Mouse (Mus musculus) R1 (cell line): ENCODE measurements around the gene Crocc2.

Experiments used
- DNase-seq: peaks from one replicate; pipeline ENCODE4 v3.0.0-alpha.2; 2018; ENCODE audit warnings: low read depth, low spot score

The Crocc2 gene

DNA sequence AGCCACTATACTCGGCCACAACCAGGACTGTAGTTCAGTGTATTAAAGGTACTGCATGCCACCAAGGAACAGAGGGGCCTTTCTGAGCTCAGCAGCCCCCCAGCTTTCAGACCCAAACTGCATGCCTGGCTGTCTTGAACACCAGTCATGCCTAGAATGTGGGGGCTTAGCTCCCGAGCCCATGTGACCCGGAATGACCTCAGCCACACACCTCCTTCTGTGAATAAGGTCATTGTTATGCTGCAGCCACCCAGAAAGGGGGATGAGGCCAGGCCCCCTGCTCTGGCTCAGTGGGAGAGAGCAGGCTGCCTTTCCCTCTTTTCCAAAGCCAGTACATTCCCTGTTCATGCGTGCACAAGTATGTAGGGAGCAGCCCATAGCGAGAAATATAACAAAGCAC is 46.1 kb downstream of the Crocc2 start:
- peak; percentile 71 for DNase-seq

DNA sequence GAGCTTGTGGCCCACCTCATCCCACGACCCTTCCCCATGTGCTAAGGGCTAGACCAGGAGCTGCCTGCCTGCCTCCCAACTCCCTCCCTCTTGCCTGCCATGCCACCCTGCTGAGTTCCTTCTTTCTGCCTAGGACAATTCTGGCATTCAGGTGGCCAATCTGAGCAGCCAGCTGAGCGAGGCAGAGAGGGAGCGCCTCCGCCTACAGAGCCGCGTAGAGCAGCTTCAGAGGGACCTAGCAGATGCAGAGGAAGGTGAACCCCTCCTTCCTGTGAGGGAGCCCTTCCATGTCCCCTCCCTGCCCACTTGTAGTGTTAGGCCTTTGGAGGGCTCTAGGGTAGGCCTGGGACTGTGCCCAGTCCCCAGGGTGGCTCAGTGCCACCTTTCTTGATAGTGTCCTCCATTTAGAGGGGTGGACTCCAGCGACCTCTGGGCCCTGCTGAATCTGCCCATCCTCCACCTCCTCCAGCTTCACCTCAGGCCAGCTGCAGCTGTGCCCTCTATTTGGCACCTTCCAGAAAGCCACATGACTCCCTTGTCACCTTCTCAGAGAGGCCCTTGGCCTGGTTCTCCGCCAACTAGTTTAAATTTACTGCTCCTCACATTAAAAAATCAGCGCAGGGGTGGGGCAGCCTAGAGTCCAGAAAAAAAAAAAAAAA is 48.4 kb downstream of the Crocc2 start:
- DNase-seq: no peak

DNA sequence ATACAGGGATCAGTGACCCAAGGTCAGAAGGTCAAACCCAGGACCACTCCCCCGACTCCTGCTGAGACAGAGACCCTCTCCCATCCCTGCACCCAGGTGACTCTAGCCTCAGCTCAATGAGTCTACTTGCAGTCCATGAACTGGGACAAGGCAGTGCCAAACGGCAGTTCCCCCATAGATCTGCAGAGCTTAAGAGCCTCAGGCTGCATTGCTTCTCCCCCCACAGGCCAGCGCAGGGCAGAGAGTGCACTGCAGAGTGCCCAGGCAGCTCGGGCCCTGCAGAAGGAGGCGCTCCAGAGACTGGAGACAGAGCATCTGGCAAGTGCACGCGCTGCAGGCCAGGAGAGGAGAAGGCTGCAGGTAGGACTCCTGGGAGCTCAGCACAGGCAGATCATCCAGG is 49.0 kb downstream of the Crocc2 start:
- DNase-seq: no peak

DNA sequence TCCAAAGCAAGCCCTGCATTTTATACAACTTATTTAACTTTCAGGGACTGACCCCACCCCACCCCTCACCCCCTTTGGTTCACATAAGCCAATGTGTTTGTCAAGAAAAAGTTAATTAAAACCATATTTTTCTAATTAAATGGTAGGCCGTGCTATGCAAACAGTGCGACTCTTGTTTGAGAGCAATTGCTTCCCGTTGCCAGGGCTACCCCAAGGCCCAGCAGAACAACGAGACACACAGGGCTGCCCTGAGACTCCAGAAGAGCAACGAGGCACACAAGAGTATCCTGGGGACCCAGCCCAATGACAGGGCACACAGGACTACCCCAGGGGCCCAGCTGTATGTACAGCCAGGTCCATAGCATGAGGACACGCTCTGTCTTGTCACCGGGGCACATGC is 52.3 kb downstream of the Crocc2 start:
- no peak for DNase-seq

DNA sequence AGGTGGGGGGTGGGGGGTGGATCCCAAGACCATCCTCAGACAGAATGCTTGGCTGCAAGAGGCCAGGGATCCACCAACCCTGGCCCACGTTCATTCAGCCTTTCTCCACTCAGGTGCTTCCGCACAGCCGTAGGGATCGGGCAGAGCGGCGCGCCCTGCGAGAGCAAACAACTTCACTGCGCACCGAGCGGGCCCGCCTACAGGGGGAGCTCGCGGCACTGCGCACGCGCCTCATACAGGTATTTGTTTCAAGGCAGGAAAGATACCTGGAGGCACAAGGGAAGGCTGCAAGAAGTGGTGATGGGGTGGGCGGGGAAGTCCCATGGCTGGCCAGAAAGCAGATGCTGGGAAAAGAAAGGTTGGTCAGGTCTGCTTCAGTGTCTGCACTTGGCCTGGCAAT is 55.4 kb downstream of the Crocc2 start:
- peak; percentile 86 for DNase-seq

DNA sequence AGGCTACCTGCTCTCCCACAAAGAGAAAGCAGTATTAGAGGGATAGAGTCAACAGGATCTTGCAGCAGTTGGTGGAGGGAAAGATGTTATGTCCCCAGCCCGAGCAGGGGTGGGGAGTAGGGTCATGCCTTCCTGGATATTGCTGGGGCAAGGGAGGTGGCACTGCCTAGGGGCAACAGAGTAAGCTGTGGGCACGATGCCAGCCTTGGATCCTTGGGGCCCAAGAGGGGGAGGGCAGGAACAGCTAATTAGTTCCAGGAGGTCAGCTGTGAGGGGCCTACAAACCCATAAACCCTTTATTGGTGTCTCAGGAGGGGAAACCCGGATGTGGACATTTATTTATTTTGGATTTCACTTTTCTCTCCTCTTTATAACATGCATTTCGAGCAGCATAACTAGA is 56.7 kb downstream of the Crocc2 start:
- DNase-seq: no peak

DNA sequence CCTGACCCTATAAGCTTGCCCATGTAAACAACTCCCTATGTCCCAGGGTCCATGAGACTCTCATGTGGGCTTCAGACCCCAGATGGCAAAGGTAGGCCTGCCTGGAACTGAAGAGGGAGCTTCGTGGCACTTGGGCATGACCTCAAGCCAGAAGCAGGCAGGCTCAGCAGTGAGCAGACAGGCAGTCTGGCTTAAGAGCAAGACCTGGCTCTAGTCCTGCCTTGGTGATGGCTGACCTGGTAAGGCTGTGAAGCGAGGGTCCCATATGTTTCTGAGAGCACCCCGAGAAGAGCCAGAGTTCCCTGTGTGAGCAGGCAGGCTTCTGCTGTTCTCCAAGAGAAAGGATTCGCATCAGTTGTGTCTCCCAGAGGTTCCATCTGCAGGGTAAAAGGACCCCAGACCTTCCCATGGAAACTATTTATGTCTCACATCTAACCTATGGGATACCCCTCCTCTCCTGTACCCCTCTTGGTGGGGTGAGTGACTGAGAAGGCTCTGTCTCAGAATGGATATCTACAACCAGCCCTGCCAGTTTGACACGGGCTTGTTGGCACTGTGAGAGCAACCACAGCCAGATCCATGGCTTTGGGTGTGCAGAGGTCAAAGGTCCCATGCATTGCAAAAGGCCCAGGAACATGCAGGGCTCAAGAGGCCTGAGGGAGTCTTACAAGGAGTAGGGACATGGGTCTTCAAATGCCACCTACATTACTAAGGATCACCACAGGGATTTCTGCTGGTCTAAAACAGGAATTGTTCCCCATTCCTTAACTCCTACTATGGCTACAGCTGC is 57.4 kb downstream of the Crocc2 start:
- no peak for DNase-seq

DNA sequence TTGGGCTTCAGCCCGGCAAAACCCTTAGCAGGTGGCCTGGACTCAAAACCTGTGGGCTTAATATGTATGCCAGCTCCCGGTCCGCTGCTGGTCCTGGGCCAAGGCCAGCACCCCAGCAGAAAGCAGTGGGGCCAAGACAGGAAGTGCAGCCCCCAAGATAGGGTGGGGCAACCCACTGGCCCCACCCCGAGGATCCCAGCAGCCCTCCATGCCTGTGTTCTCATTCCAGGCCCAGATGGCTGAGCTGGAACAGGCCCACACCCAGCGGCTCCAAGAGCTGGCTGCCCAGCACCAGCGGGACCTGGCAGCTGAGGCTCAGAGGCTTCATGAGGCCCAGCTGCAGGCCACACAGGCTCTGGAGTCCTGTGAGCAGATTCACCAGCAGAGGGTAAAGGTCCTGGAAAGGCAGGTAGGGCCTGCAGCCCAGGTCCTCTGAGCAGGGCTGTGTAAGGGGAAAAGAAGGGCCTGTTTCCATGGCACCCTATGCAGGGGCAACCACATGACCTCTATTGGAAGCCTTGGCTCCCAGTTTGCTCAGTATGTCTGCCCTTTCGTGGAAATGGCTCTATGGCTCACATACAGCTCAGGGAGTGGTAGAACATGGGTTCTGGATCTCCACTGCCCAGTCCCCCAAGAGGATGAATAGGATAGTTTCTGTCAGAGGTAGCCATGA is 58.9 kb downstream of the Crocc2 start:
- DNase-seq: peak; percentile 86

DNA sequence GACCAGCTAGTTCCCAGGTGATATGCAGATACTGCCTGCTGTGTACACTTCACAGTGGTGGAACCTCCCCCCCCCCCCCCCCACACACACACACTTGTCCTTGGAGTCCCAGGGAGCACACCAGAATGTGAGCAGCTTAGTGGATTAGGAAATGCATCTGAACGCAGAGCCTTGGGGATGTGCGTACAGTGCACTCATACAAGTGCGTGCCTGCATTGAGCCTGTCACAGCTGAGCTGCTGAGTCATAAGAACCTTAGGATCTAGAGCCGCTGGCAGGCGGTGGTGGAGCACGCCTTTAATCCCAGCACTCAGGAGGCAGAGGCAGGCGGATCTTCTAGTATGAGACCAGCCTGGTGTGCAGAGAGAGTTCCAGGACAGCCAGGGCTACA is 59.4 kb downstream of the Crocc2 start:
- peak; percentile 86 for DNase-seq

DNA sequence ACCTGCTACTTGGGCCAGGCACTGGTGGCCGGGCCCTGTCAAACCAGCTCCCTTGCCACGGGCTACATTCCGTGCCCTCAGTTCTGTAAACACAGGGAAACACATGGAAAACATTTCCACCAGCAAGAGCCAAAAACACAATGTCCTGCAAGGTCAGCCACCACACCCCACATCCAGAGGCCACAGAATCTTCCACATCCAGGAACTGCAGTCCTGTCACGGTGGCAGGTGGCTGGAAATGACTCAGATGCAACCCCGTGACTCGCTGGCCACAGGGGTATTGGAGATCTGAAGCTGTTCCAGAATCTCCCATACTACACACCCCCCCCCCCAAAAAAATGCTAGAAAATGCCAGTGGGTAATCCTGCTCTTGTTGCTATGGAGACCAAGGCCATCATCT is 60.7 kb downstream of the Crocc2 start:
- no peak for DNase-seq

DNA sequence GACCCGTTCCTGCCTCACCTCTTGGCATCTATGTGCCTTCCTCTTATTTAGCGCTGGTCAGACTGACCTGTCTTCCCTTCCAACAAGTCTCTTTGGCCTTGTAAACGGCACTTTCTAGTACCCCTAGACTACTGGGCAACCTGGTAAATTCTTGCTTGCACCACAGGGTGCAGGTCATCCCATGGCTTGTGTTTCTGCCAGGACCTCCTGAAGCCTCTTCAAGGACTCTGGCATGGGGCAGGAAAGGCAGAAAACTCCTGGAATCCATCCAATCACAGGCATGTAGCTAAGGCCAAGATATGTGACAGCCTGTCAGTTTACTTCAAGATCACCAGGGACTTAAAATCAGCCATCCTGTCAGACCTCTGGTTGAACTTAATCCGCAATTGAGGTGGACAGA is 61.1 kb downstream of the Crocc2 start:
- no peak for DNase-seq

DNA sequence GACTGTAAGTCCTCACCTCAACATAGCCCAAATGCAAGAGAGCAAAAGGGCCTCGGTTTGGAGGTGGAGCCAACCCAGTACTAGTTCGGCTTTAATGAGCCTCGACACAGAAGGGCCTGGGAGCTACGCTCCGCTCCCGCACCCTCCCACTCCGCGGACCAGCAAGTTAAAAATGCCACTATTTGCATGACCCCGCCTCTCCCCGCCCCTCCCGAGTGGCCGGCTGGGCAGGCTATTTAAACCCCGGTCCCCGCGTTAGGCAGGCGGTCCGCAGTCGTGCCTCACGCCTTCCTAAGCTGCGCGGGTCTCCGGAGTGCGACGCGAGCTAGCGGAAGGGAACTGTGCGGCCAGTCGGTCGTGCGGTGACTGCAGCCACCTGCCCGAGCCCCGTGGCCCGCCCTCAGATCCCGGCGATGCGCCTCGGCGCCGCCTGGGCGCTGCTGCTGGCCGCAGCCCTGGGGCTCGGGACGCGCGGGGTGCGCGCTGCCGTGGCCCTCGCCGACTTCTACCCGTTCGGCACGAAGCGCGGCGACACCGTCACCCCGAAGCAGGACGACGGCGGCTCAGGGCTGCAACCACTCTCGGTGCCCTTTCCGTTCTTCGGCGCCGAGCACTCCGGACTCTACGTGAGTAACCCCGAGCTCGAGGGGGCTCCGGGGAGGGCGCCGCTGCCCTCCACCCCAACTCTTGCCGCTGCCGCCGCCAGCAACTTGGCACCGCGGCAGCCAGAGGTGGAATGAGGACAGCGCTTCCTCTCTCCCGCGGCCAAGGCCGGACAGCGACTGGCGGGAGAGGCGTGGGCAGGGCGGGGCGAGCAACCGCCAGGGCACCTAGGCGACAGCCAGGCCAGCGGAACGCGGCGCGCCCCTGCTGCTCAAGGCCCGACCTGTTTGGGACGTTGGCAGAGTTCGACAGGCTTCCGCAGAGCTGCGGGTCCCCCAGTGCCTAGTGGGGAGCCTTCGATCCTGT is 67.3 kb downstream of the Crocc2 start, which contains the start of gene Sned1:
Gene Sned1, plus strand, starts transcription at position 266 of the 969 bp plus-strand sequence.
- DNase-seq: peak; percentile 95

DNA sequence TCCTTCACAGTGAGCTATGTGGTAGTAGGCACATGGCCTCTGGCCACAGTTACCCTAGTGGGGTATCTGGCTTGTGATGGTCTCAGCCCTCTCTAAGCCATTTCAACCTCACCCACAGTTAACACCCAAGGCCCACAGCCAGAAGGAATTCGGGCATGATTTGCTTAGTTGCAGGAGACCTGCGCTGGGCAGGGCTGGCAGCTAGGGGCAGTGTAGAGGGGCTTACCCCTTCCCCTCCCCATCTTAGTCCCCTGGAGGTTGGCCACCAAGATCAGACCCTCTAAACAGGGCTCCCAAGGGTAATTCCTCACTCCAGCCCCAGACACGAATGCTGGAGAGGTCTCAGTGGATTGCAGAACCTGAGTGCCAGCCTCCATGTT is 68.0 kb downstream of the Crocc2 start:
- DNase-seq: peak; percentile 75

DNA sequence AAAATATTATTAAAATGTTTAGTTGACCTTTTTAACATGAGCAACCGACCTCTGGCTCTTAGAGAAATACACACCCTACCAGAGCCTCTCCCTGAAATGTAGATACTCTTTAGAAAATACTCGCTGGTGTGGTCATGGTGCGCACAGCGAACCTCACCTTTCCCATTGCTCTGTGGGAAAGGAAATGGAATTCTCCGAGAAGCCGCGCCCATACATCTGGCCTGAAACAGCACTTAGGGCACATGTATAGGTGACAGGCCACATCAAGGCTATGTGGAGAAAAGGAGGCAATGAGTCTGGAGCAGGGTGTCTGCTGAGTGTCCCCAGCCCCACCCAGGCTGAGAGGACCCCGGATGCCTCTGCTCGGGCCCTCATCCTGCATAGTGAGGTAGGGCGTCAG is 69.2 kb downstream of the Crocc2 start:
- peak; percentile 72 for DNase-seq

DNA sequence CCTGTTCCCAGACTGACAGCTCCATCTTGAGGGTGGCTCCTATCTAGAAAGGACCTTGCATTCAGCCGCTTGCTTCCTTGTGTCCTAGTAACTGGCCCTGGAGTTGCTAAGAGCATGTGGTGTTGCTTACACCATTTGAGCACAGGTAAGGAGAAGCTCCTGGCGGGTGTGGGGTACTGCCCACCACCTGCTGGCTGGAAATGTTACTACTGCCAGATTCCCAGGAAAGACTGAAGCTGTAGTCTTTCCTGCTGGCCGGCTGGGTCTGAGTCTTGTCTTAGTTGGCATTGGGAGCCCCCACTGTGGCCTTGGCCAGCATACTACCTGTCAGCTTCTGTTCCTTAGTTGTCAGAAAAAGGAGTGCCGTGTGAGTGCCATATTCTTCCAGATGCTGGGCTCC is 69.7 kb downstream of the Crocc2 start:
- DNase-seq: peak; percentile 70

DNA sequence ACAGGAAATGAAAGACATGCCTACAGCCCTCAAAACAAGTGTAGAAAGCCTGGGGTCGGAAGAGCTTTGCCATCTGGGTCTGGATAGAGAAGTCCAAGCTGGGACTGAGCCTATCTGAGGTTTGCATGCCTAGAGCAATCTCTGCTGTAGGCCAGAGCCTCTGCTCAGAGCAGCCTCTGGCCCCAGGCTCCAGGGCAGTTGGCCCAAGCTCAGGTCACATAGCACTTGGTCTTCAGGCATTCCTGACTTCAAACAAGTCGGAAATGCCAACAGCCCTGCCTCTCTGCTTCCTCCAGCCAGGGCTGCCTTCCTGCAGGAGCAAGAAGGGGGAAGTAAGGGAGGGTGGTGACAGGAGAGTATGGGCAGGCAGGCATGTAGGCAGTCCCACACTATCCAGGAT is 77.4 kb downstream of the Crocc2 start:
- DNase-seq: no peak

DNA sequence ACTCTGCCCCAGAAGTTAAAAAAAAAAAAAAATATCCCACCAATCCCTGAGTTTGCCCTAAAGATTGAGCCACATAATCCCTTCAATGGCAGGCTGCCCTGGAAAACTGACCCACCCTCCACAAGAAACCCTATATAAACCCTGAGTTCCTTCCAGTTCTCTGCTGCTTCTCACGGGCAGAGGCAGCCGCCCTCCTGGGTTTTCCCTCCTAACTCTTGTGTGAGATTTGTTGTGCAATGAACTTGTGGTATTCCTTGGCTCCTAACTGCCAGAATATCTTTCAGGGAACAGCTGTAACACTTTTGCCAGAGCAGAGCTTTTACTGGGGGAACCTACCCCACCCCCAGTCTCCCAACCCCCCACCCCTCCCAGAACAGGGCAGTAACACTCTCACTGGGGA is 84.1 kb downstream of the Crocc2 start:
- no peak for DNase-seq

DNA sequence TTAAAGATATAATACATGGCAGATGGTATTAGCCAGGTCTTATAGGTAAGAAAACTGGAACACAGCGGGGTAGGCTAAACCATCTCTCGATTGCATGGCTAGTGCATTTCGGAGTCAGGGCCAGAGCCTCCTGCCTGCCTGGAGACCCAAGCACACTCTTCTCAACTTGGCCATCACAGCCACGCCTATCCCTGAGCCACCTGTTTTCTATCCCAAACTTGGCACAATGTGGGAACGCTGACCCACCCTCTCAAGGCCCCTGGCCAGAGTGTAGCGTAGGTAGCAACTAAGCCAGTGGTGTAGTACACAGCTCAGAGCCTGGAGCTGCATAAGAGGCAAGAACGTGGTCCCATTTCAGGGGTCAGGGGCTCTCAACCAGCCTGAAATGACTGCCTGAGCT is 87.2 kb downstream of the Crocc2 start:
- DNase-seq: no peak

DNA sequence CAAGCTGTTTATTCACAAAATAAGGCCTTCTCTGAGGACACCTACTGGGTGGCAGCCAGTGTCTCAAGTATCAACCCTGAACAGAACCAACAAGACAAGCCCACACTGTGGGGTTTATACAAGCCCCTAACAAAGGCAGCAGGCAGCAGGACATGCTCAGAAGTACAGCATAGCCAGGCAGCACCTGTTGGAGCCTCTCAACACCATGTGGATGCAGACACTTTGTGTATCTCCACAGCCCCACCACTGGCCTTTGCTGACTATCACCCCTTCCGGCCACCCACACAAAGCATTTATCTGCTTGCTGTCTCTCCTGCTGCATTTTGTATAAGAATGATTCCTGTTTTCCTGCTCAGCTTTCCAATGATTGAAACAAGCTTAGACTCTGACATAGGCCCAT is 89.0 kb downstream of the Crocc2 start:
- DNase-seq: no peak

DNA sequence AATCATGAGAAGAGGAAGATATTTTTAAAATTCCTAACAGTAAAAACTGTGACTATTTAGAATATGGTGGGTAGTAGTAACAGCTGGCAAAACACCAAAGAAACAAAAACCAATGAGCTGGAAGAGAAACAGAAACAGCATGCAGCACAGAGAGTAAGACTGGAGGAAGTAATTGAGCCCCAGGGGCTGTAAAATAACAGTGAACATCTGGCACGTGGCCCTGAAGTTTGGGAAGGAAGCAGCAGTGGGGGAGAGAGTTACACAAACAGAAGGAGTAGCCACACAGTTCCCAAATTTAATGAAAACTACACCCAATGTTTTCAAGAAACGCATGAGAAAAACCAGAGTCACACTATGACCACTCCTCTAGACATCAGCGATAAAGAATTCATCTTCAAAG is 98.7 kb downstream of the Crocc2 start:
- DNase-seq: no peak

DNA sequence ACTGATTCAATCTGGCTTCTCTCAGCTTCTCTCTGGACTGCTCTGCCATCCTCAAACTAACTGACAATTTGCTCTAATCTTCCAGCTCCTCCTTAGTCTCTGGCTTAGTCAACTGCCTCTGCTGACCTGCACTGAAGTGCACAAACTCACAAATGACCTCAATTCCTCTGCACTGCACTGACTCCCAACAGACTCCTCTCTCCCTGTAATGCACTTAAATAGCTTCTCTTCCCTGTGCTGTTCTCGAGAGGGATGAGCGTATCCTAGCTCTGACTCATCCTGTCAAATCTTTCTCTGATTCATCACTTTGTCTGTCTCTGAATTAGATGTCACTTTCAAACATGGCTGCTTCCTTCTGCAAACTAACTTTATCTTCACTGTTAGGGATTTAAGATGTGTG is 99.7 kb downstream of the Crocc2 start:
- DNase-seq: no peak
